Mouse (Mus musculus) hindlimb bud, embryonic 11.5 days (tissue): ENCODE results near the gene Hist2h2aa1.
"Not testable (repeated sequence)": the region's sequence is repeated elsewhere in the genome, so short reads cannot be mapped to it uniquely, and the experiment has no call there.

Experiments used
- DNase-seq: peaks from one replicate; pipeline ENCODE4 v3.0.0-alpha.2; 2012; ENCODE audit warnings: low read depth, low spot score; ENCODE audit errors: extremely low spot score

The Hist2h2aa1 gene

DNA sequence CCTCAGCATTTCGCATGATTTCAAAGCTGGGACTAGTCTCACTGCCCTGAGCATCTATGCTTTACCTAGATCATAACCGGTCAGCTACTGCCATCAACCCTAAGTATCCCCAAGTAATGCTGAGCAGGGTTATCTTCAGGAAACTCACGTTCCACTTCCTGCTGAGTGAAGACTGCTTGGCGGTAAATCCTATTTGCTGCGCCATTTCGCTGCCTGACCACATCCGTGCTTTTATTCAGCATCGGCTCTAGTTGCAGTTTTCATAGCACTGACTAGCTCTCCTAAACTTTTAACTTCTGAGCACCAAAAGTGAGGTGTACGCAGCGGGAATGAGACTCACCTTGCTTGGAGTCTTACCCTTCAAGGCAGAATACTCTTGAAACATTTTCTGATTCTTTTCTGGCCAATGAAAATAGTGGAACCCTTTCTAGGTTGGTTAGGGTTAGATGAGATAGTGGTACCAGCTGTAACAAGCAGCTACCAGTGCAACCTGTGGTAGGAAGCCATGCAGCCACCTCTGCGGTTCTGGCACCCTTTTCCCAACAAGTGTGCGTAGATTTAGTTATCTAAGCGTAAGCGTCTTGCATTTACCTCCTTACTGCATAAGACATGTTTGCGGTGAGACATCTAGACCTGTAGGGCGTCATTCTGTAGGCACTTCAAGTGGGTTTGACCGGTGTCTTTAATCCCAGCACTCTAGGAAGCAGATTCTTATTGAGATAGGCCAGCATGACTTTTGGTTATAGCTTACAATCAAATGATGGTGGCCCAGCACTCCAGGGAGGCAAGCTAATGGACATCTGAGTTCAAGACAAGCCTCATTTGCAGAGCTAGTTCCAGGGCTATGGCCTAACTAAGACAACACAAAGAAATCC is 28.5 kb downstream of the Hist2h2aa1 start:
- no peak for DNase-seq

- no peak for DNase-seq
These were observed 32.1 kb downstream of the Hist2h2aa1 start for GRCm38 (mm10) chr3:96277428-96277799.

DNA sequence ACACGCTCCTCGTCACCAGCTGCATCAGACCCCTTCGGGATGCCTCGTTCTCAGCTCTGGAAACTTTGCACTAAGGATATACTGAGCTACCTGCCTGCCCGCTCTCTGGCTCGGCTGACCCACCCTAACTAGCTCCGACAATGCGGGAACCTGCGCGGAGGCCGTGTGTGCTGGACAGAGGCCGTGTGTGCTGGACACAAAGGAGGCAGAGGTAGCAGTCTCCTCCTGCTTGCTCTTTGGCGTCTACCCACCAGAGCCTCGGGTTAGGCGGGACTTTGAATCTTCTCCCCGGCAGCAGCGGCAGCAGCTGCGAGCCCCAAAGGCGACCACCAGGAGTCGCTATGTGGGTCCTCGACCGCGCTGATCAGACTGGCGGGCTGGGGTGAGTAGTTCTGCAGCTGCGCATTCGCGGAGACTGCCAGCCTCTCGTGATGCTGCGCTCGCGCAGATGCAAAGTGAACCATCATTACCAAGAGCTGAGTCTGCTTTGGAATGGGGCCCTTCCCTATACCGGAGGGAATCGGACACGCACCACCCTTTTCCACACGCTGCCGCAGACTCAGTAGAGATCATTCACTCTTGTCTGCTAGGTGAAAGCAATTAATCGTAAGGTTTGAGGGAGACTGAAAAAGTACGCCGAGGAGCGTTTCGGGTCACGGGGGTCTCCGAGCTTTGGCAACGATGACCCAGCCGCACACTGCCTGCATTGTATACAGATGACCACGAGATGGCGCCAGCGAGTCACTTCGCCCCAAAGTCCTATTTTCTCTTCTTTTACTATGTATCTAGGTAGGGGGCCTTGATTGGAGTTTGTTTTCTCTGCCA is 32.7 kb downstream of the Hist2h2aa1 start:
- DNase-seq: peak; percentile 88

- DNase-seq: no peak
These were observed 35.4 kb downstream of the Hist2h2aa1 start for GRCm38 (mm10) chr3:96280660-96281059.

GRCm38 (mm10) chr3:96284457-96284856 is 39.2 kb downstream of the Hist2h2aa1 start:
- no peak for DNase-seq

- DNase-seq: not testable (repeated sequence)
These were observed 42.0 kb downstream of the Hist2h2aa1 start for GRCm38 (mm10) chr3:96287334-96287733.

DNA sequence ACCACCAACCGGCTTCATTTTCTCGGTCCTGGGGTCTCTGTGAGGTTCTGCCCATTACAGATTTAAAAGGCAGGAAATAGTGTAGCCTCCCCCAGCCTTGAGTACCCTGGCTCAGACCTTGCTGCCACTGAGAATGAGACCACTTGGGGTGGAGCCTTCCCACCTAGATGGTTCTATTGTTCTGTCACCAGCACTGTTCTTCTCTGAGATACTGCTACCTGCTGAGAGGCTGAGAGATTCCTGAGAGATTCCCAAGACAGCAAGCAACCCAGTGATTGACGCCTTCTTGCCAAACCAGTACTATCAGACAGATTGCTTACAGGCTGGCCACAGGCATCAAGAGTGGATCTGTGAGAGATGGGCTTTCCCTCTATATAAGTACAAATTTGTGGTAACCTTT is 43.9 kb downstream of the Hist2h2aa1 start:
- no peak for DNase-seq

DNA sequence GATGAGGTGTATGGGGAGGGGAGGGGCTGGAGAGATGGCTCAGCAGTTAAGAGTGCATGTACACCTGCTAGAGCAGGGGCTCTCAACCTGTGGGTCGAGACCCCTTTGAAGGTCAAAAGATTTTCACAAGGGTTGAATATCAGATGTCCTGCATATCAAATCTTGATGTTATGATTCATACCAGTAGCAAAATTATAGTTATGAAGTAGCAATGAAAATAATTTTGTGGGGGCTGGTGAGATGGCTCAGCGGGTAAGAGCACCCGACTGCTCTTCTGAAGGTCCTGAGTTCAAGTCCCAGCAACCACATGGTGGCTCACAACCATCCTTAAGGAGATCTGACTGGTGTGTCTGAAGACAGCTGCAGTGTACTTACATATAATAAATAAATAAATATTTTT is 45.4 kb downstream of the Hist2h2aa1 start:
- DNase-seq: not testable (repeated sequence)

- DNase-seq: no peak
These were observed 47.3 kb downstream of the Hist2h2aa1 start for GRCm38 (mm10) chr3:96292641-96293040.

GRCm38 (mm10) chr3:96293368-96293767 is 48.1 kb downstream of the Hist2h2aa1 start:
- DNase-seq: no peak

- no peak for DNase-seq
These were observed 48.5 kb downstream of the Hist2h2aa1 start, which contains the start of gene Fcgr1 for GRCm38 (mm10) chr3:96293787-96294186. TSS of gene Fcgr1 (minus strand) at chr3:96293969.
